Mouse (Mus musculus) retina, adult 2 months (tissue): ENCODE results near the gene Egr4.

ENCODE experiments used
- DNase-seq: peaks from one replicate; pipeline ENCODE4 v3.0.0-alpha.2; 2012; ENCODE audit warnings: low read depth, low spot score

The Egr4 gene

DNA sequence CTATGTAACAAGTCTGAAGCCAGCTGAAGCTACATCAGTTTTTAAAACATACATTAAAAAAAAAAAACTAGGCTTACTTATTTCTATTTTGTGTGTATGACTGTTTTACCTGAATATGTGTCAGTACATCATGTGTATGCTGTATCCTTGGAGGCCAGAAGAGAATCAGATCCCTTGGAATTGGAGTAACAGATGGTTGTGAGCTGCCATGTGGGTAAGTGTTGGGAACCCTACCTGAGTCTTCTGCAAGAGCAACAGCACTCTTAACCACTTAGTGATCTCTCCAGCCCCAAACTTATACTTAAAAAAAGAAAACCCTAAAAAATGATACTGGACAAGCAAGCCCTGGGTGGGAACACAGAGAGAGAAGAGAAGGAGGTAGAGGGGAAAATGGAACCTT, 16.4 kb downstream of the Egr4 start:
- no peak for DNase-seq

DNA sequence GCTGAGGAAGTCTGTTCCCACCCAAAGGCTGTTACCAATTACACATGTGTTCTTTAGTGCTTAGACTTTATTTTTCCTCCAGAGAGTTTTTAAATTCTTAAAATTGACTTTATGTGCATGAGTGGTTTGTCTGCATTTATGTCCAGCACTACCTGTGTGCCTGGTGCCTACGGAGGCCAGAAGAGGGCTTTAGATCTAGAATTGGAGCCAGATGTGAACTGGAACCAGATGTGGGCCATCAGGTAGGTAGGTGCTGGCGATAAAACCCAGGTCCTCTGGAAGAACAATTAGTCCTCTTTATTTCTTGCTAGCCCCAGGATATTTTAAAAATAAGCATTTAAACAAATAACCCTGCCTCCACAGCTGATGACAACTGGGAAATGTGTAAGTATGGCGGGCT, 21.8 kb downstream of the Egr4 start:
- no peak for DNase-seq

DNA sequence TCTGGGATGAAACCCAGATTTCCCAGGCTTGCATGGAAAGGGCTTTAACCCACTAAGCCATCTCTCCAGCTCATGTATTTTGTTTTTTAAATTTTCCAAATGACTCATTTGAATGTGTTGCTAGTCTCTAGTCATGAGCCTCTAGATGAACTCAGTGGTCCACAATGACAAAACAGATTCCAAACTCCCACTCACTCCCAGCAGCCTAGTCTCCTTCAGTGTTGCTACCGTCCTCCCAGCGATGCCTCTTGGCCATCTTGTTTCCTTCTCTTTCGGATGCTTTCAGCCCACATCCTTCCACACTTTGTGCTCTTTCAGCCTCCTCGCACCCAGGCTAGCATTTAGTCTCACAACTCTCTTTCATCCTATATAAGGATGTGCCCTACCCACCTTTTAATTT, 23.1 kb downstream of the Egr4 start:
- DNase-seq = no peak

DNA sequence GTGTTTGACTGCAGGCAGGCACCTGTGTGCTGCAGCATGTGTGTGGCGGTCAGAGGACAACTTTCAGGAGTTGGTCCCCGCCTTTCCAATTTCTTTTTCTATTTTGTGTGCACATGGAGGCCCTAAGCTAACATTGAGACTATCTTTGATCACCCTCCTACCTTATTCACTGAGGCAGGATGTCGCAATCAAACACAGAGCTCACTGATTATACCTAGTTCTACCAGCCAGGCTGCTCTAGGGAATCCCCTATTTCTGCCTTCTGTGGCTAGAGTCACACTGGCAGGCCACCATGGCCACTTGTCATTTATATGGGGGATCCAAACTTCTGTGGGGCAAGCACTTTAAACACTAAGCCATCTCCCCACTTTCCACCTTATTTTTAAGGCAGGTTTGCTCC, 23.7 kb downstream of the Egr4 start:
- no peak for DNase-seq

DNA sequence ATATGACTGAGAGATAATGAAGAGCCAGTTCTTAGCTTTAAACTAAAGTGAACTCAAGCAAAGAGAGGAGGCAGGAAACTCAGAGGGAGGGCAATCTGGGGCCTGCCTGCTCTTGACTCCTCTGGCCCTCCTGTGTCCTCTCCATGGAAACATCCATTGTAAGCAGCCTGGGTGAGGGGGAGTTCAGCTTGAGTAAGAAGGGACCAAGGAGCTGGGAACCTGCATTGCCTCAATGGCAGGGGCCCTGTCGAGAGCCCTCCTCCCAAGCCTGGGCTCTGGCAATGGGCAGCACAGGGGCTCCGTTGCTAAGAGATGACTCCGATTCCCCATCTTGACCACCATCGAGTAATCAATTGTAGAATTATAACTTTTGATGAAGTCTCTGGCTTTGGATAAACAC, 24.9 kb downstream of the Egr4 start:
- no peak for DNase-seq

DNA sequence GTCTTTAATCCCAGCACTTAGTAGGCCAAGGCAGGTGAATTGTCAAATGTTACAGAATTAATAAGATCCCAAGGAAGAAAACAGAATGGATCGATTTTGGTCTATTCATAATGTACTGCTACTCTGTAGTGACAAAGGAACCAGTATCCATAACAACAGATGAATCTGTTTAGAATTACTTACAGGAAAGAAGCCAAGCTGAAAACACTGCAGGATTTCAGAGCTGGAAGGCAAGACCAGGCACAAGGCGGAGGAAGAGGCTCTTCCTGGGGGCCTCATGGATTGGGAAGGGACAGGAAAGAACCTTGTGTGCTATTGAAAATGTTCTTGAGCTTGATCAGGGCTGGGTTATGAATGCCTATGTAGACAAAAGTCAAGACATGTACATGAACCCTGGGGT, 27.7 kb downstream of the Egr4 start:
- no peak for DNase-seq

DNA sequence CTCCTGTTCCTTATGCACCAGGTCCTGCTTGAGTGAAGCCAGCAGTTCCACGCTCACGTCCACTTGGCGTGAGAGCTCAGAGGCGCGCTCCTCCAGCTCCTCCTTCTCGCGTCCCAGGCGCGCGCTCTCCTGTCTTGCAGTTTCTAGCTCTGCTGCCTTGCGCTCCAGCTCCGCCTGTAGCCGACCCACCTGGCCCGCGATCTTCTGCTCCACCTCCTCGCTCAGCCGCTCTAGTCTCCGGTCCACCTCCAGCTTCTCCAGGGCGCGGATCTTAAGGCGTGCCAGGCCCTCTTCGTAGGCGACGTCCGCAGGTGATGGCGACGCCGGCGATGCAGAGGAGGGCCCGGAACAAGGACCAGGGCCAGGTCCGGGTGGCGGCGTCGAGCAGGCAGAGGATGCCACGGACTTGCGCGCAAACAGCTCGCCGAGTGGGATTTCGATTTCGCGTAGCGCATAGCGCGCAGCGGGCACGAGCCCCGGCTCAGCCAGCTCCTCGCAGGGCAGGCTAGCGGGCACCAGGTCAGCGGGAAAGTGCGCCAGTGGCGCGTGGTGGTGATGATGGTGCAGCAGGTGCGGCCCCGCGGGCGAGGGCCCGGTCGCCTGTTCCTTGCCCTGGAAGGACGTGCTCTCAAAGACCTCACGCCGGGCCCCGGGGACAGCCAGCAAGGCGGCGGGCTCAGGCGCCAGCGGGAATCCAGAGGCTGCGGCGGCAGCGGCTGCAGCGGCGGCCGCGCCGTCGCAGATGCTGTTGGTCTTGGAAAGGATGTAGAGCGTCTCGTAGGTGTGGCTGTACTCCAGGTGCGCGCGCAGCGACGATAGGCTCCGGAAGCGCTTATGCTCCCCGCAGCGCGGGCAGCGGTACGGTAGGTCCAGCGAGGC, 29.3 kb downstream of the Egr4 start:
- DNase-seq = no peak

DNA sequence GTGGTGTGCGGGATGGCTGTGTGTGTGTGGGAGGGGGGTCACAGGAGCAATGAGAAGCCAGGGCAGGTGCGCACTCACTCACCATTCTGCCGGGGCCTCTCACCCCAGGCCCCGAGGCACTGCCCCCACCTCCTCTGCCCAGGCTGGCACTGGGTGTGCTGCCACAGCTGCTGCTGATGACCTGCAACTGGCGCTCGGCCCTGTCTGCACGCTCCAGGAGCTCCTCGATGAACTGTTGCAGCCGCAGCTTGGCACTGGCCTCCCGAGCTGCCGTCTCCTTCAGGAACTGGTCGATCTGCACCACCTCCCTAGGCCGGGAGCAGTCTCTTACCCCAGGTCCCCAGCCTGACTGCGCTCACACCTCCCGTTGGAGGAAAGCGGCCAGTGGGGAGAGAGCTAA, 32.7 kb downstream of the Egr4 start:
- DNase-seq = no peak

DNA sequence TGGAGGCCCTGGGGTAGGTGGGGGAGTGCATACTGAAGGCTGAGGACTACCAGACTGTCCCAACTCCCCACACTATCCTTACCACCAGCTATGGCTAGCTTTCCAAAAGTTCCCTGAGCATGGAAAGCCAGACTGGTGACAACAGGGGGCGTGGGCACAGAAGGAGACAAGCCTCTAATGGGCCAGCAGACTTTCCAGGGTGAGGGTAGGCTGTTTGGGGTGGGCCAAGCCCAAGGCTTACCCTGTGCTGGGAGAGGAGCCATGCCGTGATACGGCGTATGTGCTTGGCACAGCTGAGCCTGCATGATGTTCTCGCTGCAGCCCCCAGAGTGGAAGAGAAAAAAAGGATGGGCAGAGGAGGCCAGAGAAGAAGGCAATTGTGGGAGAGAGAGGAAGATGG, 33.4 kb downstream of the Egr4 start:
- DNase-seq = no peak

DNA sequence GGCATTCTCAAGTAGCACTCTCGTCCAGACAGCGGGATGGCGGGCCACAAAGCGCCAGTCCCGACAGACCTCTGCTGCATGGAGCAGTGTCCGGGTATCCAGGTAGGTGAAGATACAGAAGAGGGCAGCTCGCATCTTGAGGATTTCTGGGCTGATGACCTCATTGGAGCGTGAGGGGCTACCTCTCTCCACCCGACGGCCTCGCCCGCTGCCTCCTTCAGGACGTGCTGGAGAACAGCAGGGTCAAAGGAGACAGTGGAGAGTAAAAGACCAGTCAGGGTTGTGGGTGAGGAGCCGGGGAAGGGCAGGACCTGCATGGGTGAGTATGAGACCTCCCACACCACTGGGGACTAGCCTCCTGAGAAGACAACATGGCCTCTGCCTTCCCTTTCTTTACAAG, 35.0 kb downstream of the Egr4 start:
- DNase-seq = no peak

DNA sequence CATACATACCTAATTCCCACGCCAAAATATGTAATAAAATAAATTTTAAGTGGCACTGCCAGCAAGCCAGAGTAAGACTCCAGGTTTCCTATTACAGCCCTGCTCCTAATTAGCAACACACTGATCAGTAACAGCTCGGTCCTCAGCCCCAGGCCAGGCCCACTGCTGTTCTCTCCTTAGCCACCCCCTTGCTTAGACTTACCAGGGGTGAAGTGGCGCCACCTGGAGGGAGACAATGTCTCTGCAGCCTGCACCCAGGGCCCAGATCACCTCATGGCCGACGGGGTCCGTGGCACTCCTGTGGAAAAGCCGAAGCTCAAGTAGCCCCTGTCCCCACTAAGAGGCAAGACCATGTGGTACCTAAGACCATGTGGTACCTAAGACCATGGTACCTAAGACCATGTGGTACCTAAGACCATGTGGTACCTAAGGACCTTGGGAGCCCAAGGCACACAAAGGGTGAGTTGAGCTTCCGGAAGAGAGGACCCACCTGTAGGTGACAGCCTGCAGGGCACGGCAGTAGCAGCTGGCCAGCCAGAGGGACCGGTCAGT, 35.9 kb downstream of the Egr4 start:
- no peak for DNase-seq

DNA sequence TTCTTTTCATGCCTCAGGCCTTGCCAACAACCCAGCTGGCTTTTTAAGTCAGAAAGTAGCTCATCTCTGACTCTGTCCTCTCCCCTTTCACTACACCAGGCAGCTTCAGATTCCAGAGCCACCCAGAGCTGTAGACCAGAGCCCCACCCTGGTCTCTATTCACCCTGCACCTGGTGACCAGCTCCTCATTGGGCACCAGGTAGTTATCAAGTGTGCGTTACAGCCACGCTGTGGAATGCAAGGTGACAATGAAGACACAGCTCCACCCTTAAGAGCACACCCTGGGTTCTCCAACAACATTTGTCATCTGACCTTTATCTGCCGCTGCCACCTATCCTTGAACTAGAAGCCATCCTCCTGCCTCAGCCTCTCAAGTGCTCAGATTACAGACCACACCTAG, 37.8 kb downstream of the Egr4 start:
- no peak for DNase-seq

DNA sequence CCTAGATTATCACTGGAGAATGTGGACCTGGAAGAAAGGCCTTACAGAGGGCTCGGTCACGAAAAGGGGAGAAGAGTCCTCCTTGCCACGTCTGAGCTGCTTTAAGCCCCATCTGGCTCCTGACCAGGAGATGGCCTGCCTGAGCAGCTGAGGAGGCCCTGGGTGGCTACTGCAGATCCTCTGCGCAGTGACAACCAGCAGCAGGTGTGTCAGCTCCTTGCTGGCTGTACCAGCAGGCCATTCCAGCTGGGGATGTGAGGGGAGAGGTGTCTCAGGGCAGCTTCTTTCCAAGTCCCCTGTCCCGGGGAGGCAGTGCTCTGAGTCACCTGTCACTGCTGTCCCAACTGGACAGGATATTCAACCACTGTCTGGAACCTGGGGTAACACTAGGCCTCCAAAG, 40.8 kb downstream of the Egr4 start:
- no peak for DNase-seq

DNA sequence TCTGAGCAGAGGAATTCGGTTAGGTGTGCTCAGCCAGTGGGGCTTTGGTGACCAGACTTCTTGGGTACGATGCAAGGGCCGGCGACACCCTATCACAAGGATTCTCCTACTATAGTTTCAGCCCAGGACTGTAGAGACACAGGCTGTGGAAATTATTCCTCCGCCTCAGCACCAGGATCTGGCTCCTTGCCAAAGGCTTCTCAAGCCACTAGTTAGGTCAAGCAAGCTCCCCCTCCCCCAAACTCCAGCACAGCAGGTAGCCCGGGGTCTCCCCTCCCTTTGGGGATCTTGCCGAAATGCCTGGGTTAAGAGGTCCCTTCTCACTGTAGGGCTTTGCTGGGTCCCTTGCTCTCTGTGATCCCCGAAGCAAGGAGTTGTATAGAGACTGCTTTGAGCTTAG, 41.4 kb downstream of the Egr4 start:
- DNase-seq = no peak

DNA sequence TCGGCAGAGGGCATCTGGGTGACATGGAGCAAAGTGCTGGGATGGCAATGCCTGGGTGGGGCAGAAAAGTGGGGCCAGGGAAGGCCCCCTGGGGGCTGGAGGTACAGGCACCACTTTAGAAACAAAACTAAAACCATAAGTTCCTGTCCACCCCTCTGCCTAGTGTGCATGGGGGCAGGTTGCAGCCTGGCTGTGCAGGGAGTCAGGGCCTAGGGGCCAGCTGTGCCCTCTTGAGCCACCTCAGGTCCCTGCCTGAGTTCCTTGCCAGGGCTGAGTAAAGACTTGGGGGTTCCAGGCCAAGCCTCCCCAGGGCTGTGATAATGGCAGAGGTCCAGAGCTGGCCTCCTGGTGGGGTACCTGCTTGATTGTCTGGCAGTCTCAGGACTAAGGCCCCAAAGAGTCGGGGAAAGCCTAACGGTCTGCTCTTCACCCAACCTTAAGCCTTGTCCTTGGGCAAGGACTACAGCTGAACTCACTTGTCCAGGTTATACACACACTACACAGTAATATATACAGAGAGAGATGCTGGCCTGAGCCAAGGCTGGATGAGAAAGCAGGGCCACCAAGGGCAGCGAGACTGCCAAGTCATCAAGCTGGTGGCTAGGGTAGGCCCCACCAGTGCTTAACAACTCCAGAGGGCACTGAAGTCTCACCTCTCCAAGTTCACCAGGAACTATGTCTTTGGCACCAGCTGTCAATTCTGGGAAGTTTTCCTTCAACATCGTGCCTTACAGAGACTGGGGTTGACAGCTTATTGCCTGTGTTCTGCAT, 43.5 kb downstream of the Egr4 start:
- DNase-seq = no peak

DNA sequence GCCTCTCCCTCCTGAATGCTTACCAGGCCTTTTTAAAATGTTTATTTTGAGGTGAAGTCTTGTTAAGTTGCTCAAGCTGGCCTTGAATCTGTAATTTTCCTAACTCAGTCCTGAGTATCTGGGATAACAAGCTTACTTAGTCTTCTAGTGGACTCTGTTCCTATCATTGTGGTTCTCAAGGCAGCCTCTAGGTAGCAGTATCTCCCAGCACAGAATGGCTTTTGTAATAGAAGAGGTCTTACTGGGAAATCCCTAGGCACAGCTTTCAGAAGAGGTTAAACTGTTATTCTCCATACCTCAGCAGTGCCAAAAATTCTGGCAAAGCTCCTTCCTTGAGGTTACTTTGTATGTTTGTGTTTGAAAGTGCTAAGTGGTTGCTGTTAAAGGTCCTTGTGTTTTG, 48.0 kb downstream of the Egr4 start:
- DNase-seq = no peak
